Mouse (Mus musculus) large intestine, adult 2 months (tissue): ENCODE measurements around the gene Aff3. TPM values are rescaled to one million over a fixed set of nuclear protein-coding genes. Genes with fewer than 3 reads are reported as not detected.

Experiments
- DNase-seq: peaks from one replicate; pipeline ENCODE4 v3.0.0-alpha.2; 2012; ENCODE audit warnings: low read depth, low spot score
- WGBS: fragments of 180-500 bp; shearing (Covaris S2); methylation state at CpG from one replicate; pipeline ENCODE4 v1.1.7; 2018; 5-methylcytosine and 5-hydroxymethylcytosine counted together
- polyA plus RNA-seq: library from polyadenylated mRNA; depleted of rRNA; stranded (reverse); fragments of >200 nt; gene quantifications from 2 replicates; pipeline ENCODE4 v1.2.3, GENCODE M21; 2012

The Aff3 gene
- polyA plus RNA-seq, 1 experiment = 1.4 TPM

- DNase-seq = no peak
- 84% methylated on average over 8 of the region's 8 CpGs for WGBS
These were observed 434.7 kb downstream of the Aff3 start for GRCm38 (mm10) chr1:38230041-38230440.

GRCm38 (mm10) chr1:38228806-38229205 is 435.9 kb downstream of the Aff3 start:
- 83% methylated on average over 4 of the region's 4 CpGs for WGBS
- no peak for DNase-seq

GRCm38 (mm10) chr1:38225166-38225565 is 439.6 kb downstream of the Aff3 start:
- DNase-seq = no peak
- WGBS = 90% methylated on average over 3 of the region's 3 CpGs

- 80% methylated on average over 1 of the region's 1 CpGs for WGBS
- no peak for DNase-seq
These were observed 442.6 kb downstream of the Aff3 start for GRCm38 (mm10) chr1:38222160-38222559.

GRCm38 (mm10) chr1:38221431-38221830 is 443.3 kb downstream of the Aff3 start:
- 52% methylated on average over 8 of the region's 8 CpGs for WGBS
- no peak for DNase-seq

GRCm38 (mm10) chr1:38217912-38218795 is 446.6 kb downstream of the Aff3 start:
- no peak for DNase-seq
- WGBS = 46% methylated on average over 31 of the region's 31 CpGs

GRCm38 (mm10) chr1:38217098-38217497 is 447.7 kb downstream of the Aff3 start:
- WGBS = 81% methylated on average over 5 of the region's 5 CpGs
- DNase-seq = no peak

GRCm38 (mm10) chr1:38213377-38213776 is 451.4 kb downstream of the Aff3 start:
- 65% methylated on average over 3 of the region's 3 CpGs for WGBS
- DNase-seq = no peak

GRCm38 (mm10) chr1:38212386-38212785 is 452.4 kb downstream of the Aff3 start:
- WGBS = 48% methylated on average over 5 of the region's 5 CpGs
- DNase-seq = no peak

- no peak for DNase-seq
- 67% methylated on average over 10 of the region's 10 CpGs for WGBS
These were observed 462.1 kb downstream of the Aff3 start for GRCm38 (mm10) chr1:38202475-38203183.

GRCm38 (mm10) chr1:38201796-38202195 is 463.0 kb downstream of the Aff3 start:
- 69% methylated on average over 3 of the region's 3 CpGs for WGBS
- DNase-seq = no peak

- no peak for DNase-seq
- 78% methylated on average over 17 of the region's 17 CpGs for WGBS
These were observed 464.8 kb downstream of the Aff3 start for GRCm38 (mm10) chr1:38199669-38200635.

- 54% methylated on average over 15 of the region's 15 CpGs for WGBS
- DNase-seq = no peak
These were observed 466.2 kb downstream of the Aff3 start for GRCm38 (mm10) chr1:38198393-38199029.

- WGBS = 50% methylated on average over 8 of the region's 8 CpGs
- no peak for DNase-seq
These were observed 467.5 kb downstream of the Aff3 start for GRCm38 (mm10) chr1:38197145-38197682.

- WGBS = 66% methylated on average over 3 of the region's 3 CpGs
- DNase-seq = no peak
These were observed 469.0 kb downstream of the Aff3 start for GRCm38 (mm10) chr1:38195721-38196120.

- 89% methylated on average over 5 of the region's 5 CpGs for WGBS
- DNase-seq = no peak
These were observed 478.6 kb downstream of the Aff3 start for GRCm38 (mm10) chr1:38186227-38186545.

- peak; percentile 59 for DNase-seq
- 45% methylated on average over 17 of the region's 17 CpGs for WGBS
These were observed 479.1 kb downstream of the Aff3 start for GRCm38 (mm10) chr1:38185517-38186226.

GRCm38 (mm10) chr1:38181020-38181550 is 483.7 kb downstream of the Aff3 start:
- no peak for DNase-seq
- WGBS = 58% methylated on average over 15 of the region's 15 CpGs
